Mouse (Mus musculus): ENCODE results near the gene Chn2.

- TF ChIP-seq POLR2A (IDR thresholded peaks at IDR 0.05; ENCODE audit: low read depth, low read length) (no peak), CTCF (conservative IDR thresholded peaks at IDR 0.05; ENCODE audit: insufficient read depth, insufficient read length, low read depth, low read length) (no peak)
Observed at GRCm38 (mm10) chr6:54328783-54329182, 289.4 kb downstream of the Chn2 start.

All from kidney, adult 2 months (tissue).